Mouse (Mus musculus) forebrain, embryonic 16.5 days (tissue): ENCODE measurements at regions not wholly inside any gene's neighbourhood (a gene's known extent, or its start where the extent isn't known, plus 50 kb on each side); places are given as distances from the start of the nearest gene placed in this dataset.

Experiments
- ATAC-seq: fragments of 200-750 bp; cut with Nextera tagmentation; 2 replicates; pipeline ENCODE4 v1.8.0; 2017; ENCODE audit warnings: mild to moderate bottlenecking, moderate library complexity
- H3K27ac ChIP-seq: fragments of 300-500 bp; sonication (generic); 2 replicates; pipeline ENCODE4 v1.5.1; 2014; ENCODE audit warnings: low read length, control low read depth
- H3K27me3 ChIP-seq: fragments of 300-500 bp; sonication (generic); replicated peaks from 2 replicates; pipeline ENCODE4 v1.6.1; 2014; ENCODE audit warnings: low read length; ENCODE audit not compliant: control insufficient read depth, insufficient read depth
- H3K36me3 ChIP-seq: fragments of 300-500 bp; sonication (generic); 2 replicates; pipeline ENCODE4 v1.6.1; 2014; ENCODE audit not compliant: control insufficient read depth, insufficient read depth
- H3K4me1 ChIP-seq: fragments of 300-500 bp; sonication (generic); replicated peaks from 2 replicates; pipeline ENCODE4 v1.6.1; 2014; ENCODE audit warnings: low read length; ENCODE audit not compliant: control insufficient read depth, insufficient read depth
- H3K4me2 ChIP-seq: fragments of 300-500 bp; sonication (generic); 2 replicates; pipeline ENCODE4 v1.6.1; 2014; ENCODE audit warnings: mild to moderate bottlenecking, low read length, control low read depth
- H3K4me3 ChIP-seq: fragments of 300-500 bp; sonication (generic); replicated peaks from 2 replicates; pipeline ENCODE4 v1.5.1; 2014; ENCODE audit warnings: mild to moderate bottlenecking, low read length, control low read depth
- H3K9ac ChIP-seq: fragments of 300-500 bp; sonication (generic); replicated peaks from 2 replicates; pipeline ENCODE4 v1.6.1; 2014; ENCODE audit warnings: low read depth, low read length, control low read depth
- H3K9me3 ChIP-seq: fragments of 300-500 bp; sonication (generic); 2 replicates; pipeline ENCODE4 v1.6.1; 2016; ENCODE audit warnings: low read length; ENCODE audit not compliant: control insufficient read depth
- WGBS: fragments of 180-500 bp; shearing (Covaris S2); extraction: QIAGEN DNeasy Blood & Tissue Kit; methylation state at CpG from one replicate; pipeline ENCODE4 v1.1.7; 2014; 5-methylcytosine and 5-hydroxymethylcytosine counted together

DNA sequence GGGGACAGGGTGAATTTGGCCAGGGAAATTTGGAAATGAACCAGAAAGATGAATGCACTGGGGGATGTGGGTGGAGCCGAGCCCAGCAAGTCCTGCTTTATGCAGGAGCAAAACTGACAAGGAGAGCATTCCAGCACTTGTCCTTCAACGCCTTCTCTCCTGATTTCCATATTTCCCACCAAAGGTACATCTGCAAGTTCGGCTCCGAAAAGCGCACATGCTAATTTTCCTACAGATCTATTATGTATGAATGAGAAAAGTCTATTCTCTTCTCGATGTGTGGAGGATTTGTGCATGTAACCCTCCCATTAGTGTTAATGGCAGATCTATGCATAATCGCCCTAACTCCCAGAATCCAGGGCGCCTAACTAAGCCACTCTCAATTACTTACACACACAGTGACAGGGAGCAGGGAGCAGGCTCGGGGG, 190.8 kb downstream of the Zfp326 start:
- peaks cover 5% of the 10 kb centered on the region; the same call in 1 of the 2 replicates for H3K9me3 ChIP-seq
- peaks cover 4% of the 10 kb centered on the region; the same call in 1 of the 2 replicates for H3K4me1 ChIP-seq
- H3K9ac ChIP-seq = no peak overlapping the region
- 22% methylated on average over 9 of the region's 9 CpGs for WGBS
- no peaks in the 10 kb centered on the region for H3K36me3 ChIP-seq
- ATAC-seq = peak; percentile 75
- H3K4me2 ChIP-seq = no peak overlapping the region
- H3K4me3 ChIP-seq = no peak overlapping the region
- no peak overlapping the region for H3K27ac ChIP-seq
- H3K27me3 ChIP-seq = no peaks in the 10 kb centered on the region

DNA sequence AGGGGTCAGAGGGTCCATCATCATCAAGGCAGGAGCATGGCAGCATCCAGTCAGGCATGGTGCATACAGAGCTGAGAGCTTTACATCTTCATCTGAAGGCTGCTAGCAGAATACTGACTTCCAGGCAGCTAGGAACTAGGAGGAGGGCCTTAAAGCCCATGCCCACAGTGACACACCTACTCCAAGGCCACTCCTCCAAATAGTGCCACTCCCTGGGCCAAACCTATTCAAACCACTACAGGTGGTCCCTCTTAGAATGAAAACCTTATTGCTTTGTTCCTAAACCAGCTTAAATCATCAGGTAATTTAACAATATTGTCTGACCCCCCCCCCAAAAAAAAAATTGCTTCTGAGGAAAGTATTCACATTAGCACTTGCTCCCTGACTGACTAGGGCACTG, 190.3 kb downstream of the Zfp326 start:
- Histone ChIP-seq H3K4me1 (peaks cover 4% of the 10 kb centered on the region; the same call in 1 of the 2 replicates), H3K4me2 (no peak overlapping the region), H3K4me3 (no peak overlapping the region), H3K27ac (no peak overlapping the region), H3K9ac (no peak overlapping the region), H3K27me3 (no peaks in the 10 kb centered on the region), H3K9me3 (peaks cover 5% of the 10 kb centered on the region; the same call in 1 of the 2 replicates), H3K36me3 (no peaks in the 10 kb centered on the region)
- ATAC-seq = peak; percentile 40; the same call in 1 of the 2 replicates

DNA sequence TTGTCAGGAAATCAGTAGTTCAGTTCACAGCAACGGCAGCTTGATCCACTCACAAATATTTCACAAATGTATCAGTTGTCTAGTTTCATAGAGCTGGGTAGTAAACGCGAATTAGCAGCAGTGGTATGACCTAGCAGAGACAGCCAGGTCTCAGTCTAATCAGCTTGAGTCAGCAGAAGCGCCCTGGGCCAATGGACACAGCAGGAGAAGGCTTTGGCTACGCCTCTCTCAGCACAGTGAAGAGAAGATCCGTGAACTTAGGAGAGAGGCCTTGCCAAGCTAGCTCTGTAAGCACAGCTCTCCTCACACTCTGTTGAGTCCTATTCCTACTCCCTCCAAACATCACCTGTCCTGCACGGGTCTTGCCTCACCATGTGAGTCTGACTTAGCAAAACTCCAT, 188.0 kb downstream of the Zfp326 start:
- no peak for ATAC-seq
- Histone ChIP-seq H3K27ac (no peak overlapping the region), H3K9me3 (peaks cover 5% of the 10 kb centered on the region; the same call in 1 of the 2 replicates), H3K4me3 (no peak overlapping the region), H3K4me1 (peaks cover 4% of the 10 kb centered on the region; the same call in 1 of the 2 replicates), H3K9ac (no peak overlapping the region), H3K27me3 (no peaks in the 10 kb centered on the region), H3K4me2 (no peak overlapping the region), H3K36me3 (no peaks in the 10 kb centered on the region)
- 93% methylated on average over 7 of the region's 7 CpGs for WGBS

DNA sequence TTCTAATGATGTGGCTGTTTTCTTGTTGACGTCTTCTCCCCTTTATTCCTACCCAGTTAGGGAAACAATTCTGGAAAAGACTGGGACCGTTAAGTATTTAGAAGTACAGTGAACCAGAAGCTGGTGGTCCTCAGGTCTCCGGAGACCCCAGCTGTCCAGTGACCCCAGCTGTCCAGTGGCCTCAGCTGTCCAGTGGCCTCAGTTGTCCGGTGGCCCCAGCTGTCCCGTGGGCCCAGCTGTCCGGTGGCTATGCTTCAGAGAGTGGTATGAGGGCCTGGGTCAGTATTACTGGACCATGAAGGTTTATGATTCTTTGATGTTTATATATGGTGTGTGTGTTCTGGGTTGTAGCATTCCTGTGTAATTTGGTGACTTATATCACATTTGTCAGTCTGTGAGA, 186.6 kb downstream of the Zfp326 start:
- 90% methylated on average over 6 of the region's 6 CpGs for WGBS
- no peak overlapping the region for H3K4me2 ChIP-seq
- H3K9me3 ChIP-seq = peaks cover 5% of the 10 kb centered on the region; the same call in 1 of the 2 replicates
- no peaks in the 10 kb centered on the region for H3K27me3 ChIP-seq
- no peak overlapping the region for H3K9ac ChIP-seq
- ATAC-seq = no peak
- no peak overlapping the region for H3K27ac ChIP-seq
- H3K36me3 ChIP-seq = no peaks in the 10 kb centered on the region
- H3K4me3 ChIP-seq = no peak overlapping the region
- H3K4me1 ChIP-seq = peaks cover 4% of the 10 kb centered on the region; the same call in 1 of the 2 replicates

DNA sequence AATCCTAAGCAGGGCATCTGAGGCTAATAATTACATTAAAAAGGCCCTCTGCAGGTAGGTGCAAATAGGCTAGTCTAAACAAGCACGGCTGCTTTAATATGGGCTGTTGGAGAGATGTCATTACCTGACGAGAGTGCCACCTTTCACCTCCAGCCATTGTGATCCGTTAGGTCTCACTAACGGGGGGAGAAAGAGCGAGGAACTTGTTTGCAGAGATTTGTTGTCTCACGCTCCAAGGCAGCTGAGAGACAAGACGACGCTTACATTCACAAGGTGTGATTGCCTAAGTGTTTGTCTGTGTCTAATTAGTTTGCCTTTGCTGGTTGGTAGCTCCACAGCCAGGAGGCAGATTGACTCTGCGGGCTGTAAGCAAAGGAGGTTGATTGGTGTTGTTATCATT, 180.3 kb downstream of the Zfp326 start:
- 0 out of 2 replicates have a peak, but pooled peaks cover 3% of the 10 kb centered on the region for H3K4me1 ChIP-seq
- H3K4me3 ChIP-seq = no peak overlapping the region
- H3K27me3 ChIP-seq = no peaks in the 10 kb centered on the region
- no peak overlapping the region for H3K9ac ChIP-seq
- ATAC-seq = no peak
- H3K27ac ChIP-seq = no peak overlapping the region
- WGBS = 35% methylated on average over 9 of the region's 9 CpGs
- H3K4me2 ChIP-seq = no peak overlapping the region
- no peaks in the 10 kb centered on the region for H3K36me3 ChIP-seq
- H3K9me3 ChIP-seq = no peaks in the 10 kb centered on the region

DNA sequence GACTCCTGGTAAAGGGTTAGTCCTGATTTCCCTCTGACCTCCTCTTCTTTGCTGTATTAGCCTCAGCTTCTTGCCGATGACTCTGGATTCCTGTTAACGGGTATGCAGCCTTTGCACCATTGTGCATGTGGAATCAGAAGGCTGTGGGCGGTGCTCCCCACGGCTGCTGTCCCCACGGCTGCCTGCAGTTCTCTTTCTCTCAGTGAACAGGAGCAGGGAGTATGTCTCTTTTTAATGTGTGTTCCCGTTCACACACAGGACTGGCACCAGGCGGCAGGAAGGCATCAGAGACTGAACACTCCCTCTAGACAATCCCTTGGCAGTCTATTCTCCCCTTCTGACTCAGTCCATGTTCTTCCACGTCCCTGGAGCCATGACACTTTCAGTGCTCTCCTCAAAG, 178.9 kb downstream of the Zfp326 start:
- Histone ChIP-seq H3K4me1 (0 out of 2 replicates have a peak, but pooled peaks cover 3% of the 10 kb centered on the region), H3K36me3 (no peaks in the 10 kb centered on the region), H3K27ac (no peak overlapping the region), H3K4me2 (no peak overlapping the region), H3K9ac (no peak overlapping the region), H3K27me3 (no peaks in the 10 kb centered on the region), H3K9me3 (no peaks in the 10 kb centered on the region), H3K4me3 (no peak overlapping the region)
- ATAC-seq = no peak
- WGBS = 41% methylated on average over 8 of the region's 8 CpGs

DNA sequence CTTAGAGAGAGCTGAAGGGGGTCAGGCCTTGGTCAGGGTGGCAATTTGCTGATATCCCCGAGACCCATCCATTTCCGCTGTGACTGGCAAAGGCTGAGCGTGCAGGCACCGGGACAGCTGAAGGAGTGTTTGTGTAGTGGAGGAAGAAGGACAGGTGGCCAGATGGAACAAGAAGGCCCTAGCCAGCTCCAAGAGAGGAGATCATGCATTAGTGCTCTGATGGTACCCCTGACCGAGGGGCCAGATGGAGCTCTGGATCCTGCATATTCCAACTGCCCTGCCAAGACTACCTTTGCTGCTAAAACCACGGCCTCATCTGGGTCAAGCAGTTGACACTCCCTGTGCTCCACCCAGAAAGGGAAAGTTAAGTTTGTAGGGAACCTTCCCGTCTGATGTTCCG, 174.7 kb downstream of the Zfp326 start:
- Histone ChIP-seq H3K4me3 (no peak overlapping the region), H3K36me3 (no peaks in the 10 kb centered on the region), H3K9ac (no peak overlapping the region), H3K4me2 (no peak overlapping the region), H3K4me1 (no peaks in the 10 kb centered on the region), H3K27ac (no peak overlapping the region), H3K9me3 (no peaks in the 10 kb centered on the region), H3K27me3 (no peaks in the 10 kb centered on the region)
- 94% methylated on average over 8 of the region's 8 CpGs for WGBS
- no peak for ATAC-seq

DNA sequence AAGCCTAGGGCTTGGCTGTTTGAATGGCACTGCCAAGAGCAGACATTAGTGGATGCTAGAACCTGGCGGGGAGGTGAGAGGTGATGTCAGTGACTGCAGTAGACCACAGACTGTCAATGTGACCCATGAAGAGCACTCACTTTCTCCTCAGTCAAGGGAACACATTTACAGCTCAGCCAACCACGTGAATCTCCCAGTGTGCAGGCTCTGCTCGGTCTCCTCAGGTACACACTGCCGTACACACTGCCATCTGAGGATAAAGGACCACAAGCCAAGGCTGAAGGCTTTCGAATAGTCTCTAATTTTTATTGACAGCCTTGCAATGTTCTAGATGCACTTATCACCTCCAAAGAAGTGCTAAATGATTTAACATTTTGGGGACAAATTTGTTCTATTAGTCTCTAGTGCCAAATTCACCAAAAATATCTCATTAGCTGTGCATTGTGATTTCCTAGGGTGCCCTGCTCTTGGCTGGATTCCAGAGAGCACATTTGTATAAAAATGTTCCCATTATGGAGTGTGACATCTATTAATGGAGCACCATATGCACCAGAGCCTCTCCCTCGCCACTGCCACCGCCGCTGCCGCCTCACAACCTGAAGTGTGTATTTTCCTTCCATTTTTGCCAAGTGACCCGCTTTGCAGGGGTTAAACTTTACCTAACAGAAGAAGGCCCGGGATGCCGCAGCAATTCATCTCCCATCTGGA, 168.7 kb downstream of the Zfp326 start:
- H3K4me3 ChIP-seq = no peak overlapping the region
- H3K27ac ChIP-seq = no peak overlapping the region
- no peak overlapping the region for H3K4me2 ChIP-seq
- no peaks in the 10 kb centered on the region for H3K27me3 ChIP-seq
- no peaks in the 10 kb centered on the region for H3K9me3 ChIP-seq
- WGBS = 23% methylated on average over 12 of the region's 12 CpGs
- no peak overlapping the region for H3K9ac ChIP-seq
- peak; percentile 78 for ATAC-seq
- H3K36me3 ChIP-seq = no peaks in the 10 kb centered on the region
- peaks cover 9% of the 10 kb centered on the region for H3K4me1 ChIP-seq

DNA sequence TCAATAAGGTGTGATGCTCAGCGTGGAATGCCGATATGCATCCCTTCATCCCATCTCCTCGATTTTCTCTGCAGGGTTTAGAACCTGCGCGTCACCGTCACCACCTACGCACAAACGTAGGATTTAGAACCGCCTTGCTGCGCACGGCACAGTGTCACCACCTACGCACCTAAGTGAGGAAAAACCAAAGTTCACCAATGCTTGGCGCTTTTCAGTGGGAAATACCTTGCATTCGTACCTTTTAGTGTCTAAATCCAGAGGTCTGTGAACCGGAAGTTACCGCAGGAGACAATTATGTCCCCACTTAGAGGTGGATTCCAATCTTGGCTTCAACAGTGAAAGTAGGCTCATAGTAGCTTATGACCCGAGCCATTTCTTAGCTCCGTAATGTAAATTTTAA, 162.0 kb downstream of the Zfp326 start:
- Histone ChIP-seq H3K9ac (no peak overlapping the region), H3K9me3 (no peaks in the 10 kb centered on the region), H3K4me2 (no peak overlapping the region), H3K36me3 (no peaks in the 10 kb centered on the region), H3K27me3 (no peaks in the 10 kb centered on the region), H3K4me1 (no peaks in the 10 kb centered on the region), H3K4me3 (no peak overlapping the region), H3K27ac (no peak overlapping the region)
- 95% methylated on average over 18 of the region's 18 CpGs for WGBS
- ATAC-seq = no peak
